Mouse (Mus musculus): ENCODE data around the gene Sclt1.
A peak's percentile ranks its signal among the peaks of the same experiment; 100 is the strongest.
"Not testable (repeated sequence)": the region's sequence is repeated elsewhere in the genome, so short reads cannot be mapped to it uniquely, and the experiment has no call there.

The Sclt1 gene

DNA sequence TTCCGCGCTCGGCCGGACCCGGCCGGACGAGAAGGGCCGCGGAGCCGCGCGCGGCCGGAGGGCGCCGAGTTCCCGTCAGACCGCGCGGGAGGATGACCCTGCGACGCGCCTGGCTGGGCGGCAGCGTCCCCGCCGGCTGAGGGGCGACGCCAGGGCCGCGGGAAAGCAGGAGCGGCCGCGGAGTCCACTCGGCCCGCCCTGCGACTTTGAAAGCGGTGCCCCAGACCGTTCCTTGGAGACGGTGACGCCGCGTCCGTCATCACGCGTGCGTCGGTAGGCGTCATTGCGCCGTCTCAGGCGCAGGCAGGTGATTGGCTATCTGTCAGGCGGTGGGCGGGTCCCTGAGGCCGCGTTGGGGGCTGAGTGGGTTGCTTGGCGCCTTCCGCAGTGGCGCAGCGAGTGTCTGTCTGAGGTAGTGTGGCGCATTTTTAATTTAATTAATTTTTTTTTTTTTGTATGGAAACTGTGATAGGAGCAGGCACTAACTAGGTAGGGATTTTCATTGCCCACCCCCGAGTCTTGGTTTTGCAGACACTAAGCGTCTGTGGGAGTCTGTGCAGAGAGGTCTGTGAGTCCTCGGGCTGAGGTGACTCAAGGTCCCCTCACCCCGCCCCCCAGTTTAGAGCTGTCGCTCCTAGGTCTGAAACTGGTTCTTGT lies at the start of gene Sclt1, which contains the start of gene D3Ertd751e:
TSS of gene Sclt1 (minus strand) at position 237 of the 657 bp plus-strand sequence.
TSS of gene D3Ertd751e (plus strand) at position 334 of the 657 bp plus-strand sequence.
- peak; percentile 93 for DNase-seq (ENCODE audit: low read depth, low spot score)

GRCm38 (mm10) chr3:41762091-41762490 lies 19.8 kb upstream of the Sclt1 start:
- DNase-seq (ENCODE audit: low read depth, low spot score): no peak

DNA sequence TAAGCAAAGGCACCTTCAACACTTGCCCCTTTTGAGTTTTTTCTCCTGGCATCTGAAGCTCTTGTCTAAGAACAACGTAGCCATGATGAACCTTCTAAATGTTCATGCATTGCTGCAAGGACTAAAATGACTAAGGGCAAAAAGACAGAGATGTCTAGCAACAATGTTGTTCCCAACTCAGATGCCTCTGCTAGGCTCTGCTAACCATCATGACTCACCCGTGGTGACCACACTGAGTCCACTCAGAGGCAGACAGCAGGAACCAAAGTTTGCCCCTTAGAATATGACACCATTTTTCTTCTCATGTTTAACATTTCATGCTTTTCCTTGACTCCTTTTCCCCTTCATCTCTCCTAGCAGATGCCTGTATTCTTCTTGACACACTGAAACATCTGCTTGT lies 12.2 kb upstream of the Sclt1 start:
- DNase-seq (ENCODE audit: low read depth, low spot score): no peak

- peak; percentile 2 for DNase-seq (ENCODE audit: low read depth, low spot score)
These were observed 1.1 kb upstream of the Sclt1 start for GRCm38 (mm10) chr3:41743436-41743835.

DNA sequence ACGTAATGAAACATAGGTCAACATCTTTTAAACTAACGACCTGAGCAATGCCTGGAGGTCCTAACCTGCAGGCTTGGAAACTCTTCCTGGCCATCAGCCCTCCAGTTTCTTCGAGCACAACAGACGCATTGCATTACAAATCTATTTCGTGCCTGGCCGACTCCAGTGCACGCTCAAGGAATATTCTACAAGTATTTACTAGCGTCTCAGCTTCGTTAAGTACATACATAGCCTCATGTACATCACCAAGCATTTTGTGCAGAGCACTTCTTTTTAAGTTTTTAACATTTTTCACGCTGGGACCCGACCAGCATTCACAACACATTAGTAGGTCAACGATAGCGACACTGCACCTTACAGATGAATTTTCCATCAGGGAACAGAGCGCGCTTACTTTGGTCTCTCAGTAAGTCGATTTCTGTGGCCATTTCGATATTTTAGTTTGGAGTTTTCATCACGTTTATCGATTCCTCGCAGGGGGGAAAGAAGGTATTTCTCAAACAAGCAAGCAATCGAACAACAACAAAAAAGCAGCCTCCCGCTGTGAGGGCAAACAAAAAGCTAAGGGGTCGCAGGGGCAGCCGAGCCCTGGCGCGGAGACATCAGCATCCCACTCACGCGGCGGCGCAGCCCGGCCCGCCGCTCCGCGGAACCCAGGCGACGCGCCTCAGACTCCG lies 575 bp downstream of the Sclt1 start:
- no peak for DNase-seq (ENCODE audit: low read depth, low spot score)

- DNase-seq (ENCODE audit: low read depth, low spot score): no peak
These were observed 46.6 kb downstream of the Sclt1 start for GRCm38 (mm10) chr3:41695681-41696080.

DNA sequence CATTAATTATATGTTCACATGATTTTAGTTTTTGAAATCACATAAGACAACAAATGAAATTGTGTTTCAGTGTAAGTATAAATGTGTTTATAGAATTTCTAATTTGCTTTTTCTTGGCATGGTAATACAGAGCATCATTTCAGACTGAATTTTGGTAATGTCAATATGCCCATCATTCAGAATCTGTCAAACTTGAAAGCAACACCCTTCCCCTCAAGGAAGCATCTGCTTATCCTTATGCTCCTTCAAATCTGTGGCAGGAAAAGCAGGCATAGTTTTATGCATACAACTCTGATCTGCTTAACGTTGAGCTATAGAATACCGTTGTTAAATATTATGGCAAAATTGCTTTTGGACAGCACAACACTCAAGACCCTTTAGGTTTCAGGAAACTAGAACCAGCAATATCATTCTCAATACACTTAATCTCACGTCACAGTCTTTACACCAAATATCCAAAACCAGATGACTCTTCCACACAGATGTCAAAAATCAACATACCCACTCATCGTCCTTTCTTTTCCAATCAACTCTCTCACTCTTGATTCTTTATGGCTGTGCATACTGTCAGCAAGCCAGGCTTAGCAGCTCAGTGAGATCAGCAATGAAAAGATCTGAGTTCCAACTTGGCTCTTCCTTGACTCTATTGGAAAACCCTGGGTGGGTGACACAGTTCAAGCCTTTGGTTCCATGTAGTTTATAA lies 49.7 kb downstream of the Sclt1 start:
- no peak for DNase-seq (ENCODE audit: low read depth, low spot score)

GRCm38 (mm10) chr3:41690114-41690640 lies 52.1 kb downstream of the Sclt1 start:
- not testable (repeated sequence) for DNase-seq (ENCODE audit: low read depth, low spot score)

DNA sequence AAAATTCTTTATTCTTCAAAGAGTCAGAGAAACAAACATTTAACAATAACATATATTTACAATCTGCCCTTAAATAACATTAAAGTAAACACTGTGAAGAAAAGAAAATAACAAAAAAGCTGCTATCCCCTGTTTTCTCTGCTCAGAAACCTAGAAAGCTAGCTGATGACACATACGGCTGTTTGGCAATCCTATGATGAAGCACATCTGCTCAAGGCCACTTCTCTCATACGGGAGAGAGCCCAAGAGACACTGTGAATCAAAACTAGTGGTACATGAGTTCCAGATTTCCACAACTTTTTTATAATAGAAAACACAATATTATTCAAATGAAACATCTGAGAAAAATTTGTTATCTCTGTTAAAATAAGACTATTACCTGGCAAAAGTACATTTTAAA lies 55.9 kb downstream of the Sclt1 start:
- DNase-seq (ENCODE audit: low read depth, low spot score): no peak

DNA sequence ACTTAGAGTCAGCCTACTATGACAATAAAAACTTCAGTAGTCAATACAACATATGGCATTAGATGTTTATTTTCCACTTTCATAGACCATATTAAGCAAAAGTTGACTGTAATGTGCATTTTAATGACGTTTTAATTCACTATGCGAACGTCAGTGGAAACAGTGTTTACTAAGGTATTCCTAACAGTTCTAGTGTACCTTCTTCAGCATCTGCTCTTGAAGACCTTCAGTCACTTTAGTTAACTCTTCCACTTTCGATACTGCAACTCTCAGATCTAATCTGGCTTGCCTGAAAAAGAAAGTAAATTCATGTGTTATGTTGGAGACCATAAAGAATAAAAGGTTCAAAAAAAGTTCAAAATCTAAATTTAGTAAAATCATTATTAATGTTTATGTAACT lies 60.2 kb downstream of the Sclt1 start:
- DNase-seq (ENCODE audit: low read depth, low spot score): no peak

GRCm38 (mm10) chr3:41676648-41677047 lies 65.7 kb downstream of the Sclt1 start:
- DNase-seq (ENCODE audit: low read depth, low spot score): no peak

- no peak for DNase-seq (ENCODE audit: low read depth, low spot score)
These were observed 67.5 kb downstream of the Sclt1 start for GRCm38 (mm10) chr3:41674778-41675177.

GRCm38 (mm10) chr3:41655642-41656041 lies 86.7 kb downstream of the Sclt1 start:
- DNase-seq (ENCODE audit: low read depth, low spot score): no peak

GRCm38 (mm10) chr3:41620971-41621370 lies 121.3 kb downstream of the Sclt1 start:
- DNase-seq (ENCODE audit: low read depth, low spot score): no peak

DNA sequence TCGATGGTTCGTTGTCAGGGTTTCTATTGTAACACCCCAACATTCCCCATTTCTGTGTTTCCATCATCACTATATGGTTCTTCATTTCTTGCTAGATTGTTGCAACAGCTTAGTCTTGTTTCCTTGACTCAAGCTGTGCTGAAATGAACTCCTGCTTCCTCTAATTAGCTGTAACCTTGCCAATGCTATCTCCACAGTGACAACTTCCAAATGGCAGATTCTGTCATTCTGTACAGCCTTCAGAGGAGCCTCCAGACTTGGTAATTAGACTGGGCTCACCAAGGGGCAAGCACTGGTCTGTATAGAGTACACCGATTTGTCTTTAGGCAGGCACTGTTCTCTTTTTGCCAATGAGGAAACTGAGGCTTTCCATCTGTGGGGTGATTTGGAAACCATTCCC lies 123.8 kb downstream of the Sclt1 start:
- no peak for DNase-seq (ENCODE audit: low read depth, low spot score)

- no peak for DNase-seq (ENCODE audit: low read depth, low spot score)
These were observed 124.3 kb downstream of the Sclt1 start for GRCm38 (mm10) chr3:41618036-41618435.

DNA sequence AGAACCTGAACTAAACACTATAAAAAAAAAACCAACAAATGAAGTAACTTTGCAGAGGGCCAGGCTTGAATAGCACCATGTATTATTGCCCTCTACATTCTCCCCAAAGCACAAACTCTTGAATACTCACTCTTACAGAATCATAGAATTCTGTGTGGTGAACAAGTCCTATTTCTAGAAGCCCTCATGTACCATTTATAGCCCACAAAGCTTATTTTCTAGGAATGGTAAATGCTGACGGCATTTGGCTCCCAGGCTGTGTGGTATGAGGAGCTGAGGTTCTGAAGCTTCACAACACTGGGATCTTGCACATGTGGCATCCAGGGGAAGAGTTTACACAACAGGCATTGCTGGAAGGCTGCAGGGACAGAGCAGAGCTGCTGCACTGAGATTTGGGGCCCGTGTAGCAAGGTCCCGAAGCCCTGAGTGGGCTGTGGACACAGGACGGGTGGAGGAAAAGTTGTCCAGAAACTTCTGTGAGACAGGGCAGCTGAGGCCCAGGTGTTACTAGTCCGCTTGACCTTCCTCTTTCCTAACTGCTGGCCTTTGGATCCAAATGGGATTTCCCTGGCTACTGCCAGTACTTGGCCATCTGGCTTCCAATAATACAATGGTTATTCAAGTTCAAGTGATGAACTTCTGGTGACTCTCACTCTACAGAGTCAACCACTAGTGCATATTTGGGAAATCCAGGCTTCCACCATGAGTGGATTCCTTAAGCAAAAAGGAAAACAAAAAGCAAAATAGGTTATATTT lies 127.9 kb downstream of the Sclt1 start:
- DNase-seq (ENCODE audit: low read depth, low spot score): no peak

DNA sequence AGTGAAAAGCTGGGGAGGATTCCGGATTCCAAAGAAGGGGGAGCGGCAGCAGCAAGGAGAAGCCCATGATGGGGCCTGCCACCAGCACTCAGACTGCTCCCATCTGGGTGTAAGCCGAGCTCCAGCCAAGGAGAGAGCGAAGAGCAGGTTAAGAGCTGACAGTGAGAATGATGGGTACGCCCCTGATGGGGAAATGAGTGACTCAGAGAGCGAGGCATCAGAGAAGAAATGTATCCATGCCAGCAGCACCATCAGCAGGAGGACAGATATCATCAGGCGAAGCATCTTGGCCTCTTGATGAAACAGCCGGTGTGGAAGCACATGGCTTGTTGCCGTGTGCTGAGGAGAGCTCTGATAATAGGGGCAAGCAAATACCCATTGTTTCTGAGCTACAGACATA lies 128.6 kb downstream of the Sclt1 start:
- no peak for DNase-seq (ENCODE audit: low read depth, low spot score)

GRCm38 (mm10) chr3:41612211-41612610 lies 130.1 kb downstream of the Sclt1 start:
- DNase-seq (ENCODE audit: low read depth, low spot score): no peak

DNA sequence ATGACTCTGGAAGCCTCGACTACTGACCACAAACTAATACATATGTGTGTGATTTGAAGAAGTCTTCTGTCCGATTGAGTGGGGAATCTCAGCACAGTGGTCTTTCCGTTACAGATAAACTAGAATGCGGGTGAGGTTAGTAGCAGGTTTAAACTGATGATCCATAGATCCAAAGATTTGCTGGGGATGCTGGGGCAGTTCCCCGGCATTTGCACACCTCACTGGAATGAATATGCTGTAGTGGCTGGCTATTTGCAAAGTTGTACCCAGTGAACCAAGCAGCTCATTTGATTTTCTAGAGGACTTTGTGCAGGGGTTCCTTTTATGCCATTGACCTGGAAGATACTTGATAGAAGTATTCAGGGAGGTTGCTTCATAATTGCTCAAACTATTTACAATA lies 133.2 kb downstream of the Sclt1 start:
- DNase-seq (ENCODE audit: low read depth, low spot score): no peak

DNA sequence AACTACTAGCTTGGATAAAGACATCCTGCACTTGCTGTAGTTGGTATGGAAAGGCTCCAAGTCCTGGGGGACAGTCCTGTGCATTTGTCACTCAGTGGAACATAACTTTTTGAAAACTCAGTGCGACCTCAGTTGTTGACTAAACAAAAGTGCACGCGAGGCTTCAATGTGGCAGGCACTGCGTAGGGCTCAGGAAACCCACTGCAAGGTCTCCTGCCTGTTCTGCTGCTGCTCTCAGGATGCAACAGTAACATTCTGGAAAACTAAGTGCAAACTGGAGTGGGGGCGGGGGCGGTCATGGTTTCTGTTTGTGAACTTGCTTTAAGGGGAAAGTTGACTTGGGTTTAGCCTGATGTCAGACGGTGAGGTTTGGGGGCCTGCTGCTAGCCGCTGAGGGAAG lies 134.8 kb downstream of the Sclt1 start:
- no peak for DNase-seq (ENCODE audit: low read depth, low spot score)

DNA sequence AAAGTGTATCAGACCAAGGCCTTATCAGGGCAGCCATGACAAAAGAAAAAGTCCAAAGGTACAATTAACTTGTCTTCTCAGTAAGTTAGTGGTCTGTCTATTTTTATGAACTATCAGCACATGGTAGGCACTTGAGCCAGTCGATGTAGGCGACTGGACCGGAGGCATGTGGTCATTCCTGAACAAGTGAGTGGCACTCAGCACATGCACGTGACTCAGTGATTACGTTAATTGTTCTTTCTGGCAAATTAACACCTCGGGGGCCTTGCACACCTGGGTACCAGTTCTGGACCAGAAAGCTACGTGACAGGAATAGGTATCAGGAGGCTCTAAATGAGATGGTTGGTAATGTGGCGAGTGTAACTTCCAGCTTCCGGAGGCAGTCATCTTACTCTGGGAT lies 135.3 kb downstream of the Sclt1 start:
- DNase-seq (ENCODE audit: low read depth, low spot score): no peak
